Mouse (Mus musculus) cortical plate, adult 2 months (tissue): Measurements from ENCODE around the gene Sirt5.

Experiments
- CTCF ChIP-seq: fragments of 200-500 bp; IDR thresholded peaks from 2 replicates; pipeline ENCODE4 v1.5.1; 2011; ENCODE audit warnings: mild to moderate bottlenecking, control low read depth, low read length; ENCODE audit not compliant: insufficient read depth; ENCODE audit errors: extremely low read depth
- POLR2A ChIP-seq: fragments of 200-500 bp; IDR thresholded peaks from 2 replicates; pipeline ENCODE4 v1.6.1; 2011; ENCODE audit warnings: mild to moderate bottlenecking, low read length, control low read depth; ENCODE audit not compliant: insufficient read depth; ENCODE audit errors: extremely low read depth

GRCm38 (mm10) chr13:43397700-43398296 lies 32.5 kb downstream of the Sirt5 start:
- TF ChIP-seq CTCF: no peak
- TF ChIP-seq POLR2A: no peak
